Mouse (Mus musculus) mouse embryonic stem cell (cell line): Measurements from ENCODE around the gene Sys1.

Experiments
- in situ Hi-C, 2 experiments: fragments of 300-500 bp; cut with MboI; formaldehyde crosslinking; loops; 1 replicate in 1 of 2; 3 replicates in 1 of 2; pipeline ENCODE4 v1.14.3; 2019 to 2020; ENCODE audit warnings: low sequenced_read_pairs in 2 of 2, low pct_unique_long_range_greater_than_20kb in 1 of 2, mixed read lengths in 1 of 2; ENCODE audit not compliant: unreplicated experiment in 1 of 2

Sys1 gene

DNA sequence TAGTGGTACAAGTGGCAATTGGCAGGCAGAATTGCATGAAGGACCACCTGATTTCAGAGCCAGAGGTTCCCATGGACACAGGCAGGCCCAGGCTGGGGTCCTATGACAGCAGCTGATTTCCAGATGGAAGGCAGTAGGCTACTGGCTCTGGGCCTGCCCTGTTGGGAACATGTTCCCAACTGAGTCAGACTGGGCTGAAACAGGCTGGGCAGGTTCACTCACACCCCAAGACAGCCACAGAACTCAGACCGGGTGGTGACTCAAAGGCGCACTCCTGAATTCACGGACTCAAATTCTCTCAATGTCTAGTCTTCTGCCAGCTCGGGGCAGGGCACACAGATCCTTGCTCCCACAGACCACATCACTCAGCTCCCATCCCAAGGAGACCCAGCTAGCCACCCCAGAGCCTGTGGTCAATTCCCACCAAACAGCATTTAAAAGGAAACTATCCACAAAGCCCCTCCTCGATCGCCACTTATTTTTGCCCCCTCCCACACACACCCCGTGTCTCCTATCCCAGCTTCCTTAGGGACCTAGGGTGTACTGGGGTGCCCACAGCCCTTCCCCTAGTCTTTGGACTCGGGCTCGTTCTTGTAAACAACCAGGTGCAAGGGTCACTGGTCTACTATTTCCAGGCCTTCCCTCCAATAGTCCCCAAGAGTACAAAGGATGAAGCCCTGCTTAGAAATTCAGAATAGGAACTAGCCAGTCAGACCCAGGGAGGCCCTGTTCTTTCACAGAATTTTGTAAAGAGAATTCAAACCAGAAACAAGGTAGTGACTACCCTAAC, 24.9 kb upstream of the Sys1 start:
- in situ Hi-C loops = no loop called here

DNA sequence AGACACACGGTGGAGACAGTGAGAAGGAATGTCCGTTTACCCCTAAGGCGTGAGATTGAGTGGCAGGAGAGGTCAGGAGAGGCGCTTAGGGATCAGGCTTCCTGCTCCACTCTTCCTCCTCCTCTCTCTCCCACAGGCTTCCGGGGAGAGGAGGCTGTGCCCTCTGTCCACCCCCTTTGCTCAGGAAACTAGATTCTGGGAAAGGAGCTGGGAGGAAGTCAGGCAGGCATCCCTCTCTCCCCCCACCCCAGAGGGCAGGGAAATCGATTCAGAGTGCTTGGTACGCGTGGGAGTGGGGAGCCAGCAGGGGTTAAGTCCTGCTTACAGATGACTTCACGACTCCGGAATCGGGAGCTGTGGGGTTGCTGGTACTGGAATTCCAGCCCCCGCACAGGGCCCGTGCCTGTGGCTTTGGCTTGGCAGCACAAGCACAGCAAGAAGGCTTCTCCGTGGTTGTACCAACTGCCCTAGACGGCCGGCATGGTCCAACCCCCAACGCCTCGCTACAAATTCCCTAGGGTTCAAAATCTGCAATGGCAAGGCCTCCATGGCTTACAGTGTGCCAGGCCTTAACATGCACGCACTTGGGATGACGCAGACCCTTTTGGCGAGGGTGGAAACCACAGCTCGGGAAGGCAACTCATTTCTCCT, 24.1 kb upstream of the Sys1 start:
- in situ Hi-C loops = no loop called here

DNA sequence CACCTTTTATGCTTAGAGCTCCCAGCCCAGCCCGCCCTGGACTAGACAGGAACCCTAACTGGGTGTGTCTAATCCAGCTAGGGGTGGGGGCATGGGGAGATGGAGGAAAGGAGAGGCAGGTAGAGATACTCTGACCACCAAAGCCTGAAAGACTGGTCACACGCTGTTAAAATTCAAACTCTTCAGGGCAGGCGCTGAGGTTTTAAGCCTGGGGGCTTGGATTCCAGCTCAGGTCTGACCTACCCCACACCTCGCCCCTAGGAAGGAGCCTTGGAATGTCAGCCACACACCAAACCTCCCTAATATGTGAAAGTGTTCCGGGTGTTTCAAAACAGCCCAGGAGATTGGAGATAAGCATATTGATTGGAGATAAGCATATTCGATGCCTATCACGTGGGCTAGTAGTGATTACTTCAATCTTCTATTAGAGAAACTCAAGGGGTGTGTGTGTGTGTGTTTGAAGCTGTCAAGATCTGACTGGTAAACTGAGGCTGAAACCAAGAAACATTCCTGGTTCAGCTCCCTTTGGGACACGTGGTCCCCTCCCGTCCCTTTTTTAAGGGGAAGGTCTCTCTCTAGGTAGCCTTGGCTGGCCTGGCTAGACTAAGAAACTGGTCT, 23.4 kb upstream of the Sys1 start:
- in situ Hi-C loops = no loop called here

DNA sequence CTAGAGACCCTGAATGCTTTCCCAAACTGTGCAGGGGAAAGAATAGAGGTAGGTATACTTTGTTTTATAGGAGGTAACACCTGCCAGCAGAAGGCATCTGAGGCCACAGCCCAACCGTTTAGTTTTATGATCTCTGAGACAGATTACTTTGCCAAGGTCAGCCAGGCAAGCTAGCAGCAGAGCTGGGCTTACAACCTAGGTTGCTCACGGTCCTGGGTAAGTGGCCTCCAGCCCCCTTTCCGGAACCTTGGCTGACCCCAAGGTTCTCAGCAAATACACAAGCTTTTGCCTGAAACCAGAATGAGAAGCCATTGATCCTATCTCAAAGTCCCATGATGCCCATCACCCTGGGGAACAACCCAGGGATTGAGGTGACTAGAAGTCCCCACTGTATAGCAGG, 22.1 kb upstream of the Sys1 start:
- in situ Hi-C loops = no loop called here

DNA sequence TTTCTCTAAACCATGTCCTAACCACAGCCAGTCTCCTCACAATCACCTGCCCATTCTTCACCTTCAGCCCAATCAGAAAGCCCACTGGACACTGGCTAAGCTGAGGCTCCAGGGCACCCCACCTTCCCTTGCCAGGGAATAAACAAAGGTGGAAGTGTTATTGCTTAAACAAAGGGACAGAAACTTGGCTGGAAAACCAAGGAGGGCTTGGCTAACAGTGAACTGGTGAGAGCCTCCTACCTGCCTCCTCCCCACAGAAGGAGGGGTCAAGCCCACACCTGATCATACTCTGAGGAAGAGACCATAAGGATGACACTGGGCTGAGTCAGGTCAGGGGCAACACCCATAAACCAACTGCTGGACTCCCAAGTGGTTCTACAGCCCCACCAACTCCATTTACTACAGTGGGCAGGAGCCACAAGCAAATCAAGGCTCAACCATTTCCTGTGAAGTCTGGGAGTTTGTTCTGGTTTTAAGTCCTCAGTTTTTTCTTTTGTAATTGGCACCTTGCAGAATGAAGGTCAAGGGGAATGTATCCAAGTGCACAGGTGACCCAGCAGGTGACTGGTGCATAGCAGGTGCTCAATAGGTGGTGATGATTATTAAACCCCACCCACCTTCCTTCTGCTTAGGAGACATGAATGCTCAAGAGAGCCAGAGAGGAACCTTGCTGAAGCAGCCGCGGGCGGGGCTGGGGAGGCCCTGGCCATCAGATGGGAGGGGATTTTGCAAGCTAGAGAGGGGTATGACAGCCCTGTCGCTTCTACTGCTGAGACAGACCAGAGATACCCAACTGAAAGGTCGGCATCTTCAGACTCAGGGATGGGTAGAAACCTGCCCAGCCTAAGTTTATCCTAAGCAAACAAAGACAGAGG, 21.3 kb upstream of the Sys1 start:
- in situ Hi-C loops = no loop called here

DNA sequence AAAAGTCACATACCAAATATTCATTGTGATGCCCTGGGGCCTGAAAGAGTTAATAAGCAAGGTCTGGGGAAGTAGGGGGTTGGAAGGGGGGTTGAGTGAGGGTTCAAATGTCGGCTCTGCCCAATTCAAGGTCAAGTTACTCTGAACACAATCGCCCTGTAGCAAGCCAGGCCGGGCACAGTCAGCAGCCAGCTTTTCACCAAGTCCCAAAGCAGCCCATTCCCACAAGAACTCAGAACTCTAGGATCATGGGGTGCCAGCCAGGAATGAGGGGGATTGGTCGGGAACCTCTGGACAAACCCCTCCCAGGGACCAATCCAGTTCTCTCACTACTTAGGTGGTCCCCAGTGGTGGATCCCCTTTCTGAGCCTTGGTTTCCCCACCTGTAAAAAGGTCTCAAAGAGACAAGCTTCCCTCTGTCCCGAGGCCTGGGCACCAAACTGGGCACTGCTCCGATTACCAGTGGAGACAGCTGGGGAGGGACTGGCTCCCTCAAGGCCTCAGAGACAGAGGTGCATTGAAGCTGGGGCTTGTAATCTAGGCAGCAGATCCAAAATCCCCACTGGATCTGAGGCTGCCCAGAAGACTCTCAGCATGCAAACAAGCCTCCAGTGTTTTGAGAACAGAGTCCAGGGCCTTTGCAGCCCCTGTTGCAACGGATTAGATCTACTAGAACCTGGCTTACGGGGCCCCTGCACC, 20.4 kb upstream of the Sys1 start:
- in situ Hi-C loops = no loop called here

DNA sequence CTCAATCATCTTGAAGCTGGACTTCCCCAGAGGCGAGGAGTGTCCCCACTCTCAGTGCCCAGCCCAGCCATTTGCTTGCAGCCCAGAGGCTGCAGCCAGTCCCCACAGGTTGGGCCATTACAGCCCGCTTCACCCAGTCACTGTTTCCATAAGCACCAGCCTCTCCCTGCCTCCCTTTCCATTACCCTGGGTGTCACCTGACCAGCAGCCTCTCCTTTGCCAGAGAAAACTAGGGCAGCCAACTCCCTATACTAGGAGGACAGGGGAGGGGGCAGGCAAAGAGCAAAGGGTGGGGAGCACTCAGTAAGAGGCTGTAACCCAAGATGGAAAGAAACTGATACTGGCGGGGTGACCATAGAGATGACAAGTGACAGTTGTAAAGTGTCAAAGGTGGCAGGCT, 19.8 kb upstream of the Sys1 start:
- in situ Hi-C loops = no loop called here

DNA sequence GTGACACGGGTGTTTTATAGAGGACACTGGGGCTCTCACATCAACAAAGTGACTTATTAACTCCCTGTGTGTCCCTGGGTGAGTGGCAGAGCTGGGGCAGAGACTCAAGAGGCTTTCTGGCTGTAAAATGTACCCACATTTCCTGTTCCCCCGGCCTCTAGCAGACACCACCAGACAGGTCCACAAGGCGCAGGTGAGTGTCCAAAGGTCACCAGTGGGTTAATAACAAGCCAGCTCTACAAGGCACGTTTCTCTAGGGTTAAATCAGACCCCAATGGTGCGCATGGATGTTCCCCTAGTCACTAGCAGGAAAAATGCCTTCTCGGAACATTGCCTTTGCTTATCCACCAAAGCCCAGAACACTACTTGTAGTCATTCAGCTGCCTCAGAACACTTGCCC, 19.1 kb upstream of the Sys1 start:
- in situ Hi-C loops = no loop called here

DNA sequence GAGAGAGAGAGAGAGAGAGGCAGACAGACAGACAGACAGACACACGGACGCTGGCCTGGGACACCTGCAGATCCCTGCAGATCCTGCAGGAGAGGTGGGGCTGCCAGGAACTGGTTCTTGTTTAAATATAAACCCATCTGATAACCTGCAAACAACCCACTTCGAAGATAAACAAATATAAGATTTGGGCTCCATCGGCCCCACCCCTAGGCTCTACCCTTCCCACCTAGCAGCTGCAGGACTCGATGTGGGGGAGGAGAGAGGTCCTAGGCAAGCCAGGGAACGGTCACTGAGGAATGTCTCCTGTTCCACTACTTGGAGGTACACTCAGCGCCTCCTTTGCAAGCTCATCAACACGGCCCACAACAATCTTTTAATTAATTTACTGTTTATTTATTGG, 18.5 kb upstream of the Sys1 start:
- in situ Hi-C loops = no loop called here

DNA sequence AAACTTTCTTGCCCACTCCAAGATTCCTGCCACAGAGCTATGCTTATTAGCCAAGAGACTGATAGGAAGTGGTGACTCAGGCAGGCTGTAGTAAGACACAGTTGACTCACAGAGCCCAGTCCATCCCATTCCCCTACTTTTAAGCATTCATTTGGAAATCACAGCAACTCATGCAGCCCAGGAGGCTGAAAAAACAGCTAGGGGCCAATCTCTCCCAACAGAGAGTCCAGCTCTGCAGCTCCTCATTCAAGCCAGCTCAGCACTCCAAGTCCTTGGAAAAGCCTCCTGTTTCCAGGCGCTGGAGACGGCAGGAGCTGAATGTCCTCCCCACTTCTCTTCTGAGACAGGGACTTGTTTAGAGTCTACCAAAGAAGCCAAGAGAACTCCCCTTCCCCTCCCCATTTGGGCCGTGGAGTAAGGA, 17.8 kb upstream of the Sys1 start:
- in situ Hi-C loops = no loop called here

DNA sequence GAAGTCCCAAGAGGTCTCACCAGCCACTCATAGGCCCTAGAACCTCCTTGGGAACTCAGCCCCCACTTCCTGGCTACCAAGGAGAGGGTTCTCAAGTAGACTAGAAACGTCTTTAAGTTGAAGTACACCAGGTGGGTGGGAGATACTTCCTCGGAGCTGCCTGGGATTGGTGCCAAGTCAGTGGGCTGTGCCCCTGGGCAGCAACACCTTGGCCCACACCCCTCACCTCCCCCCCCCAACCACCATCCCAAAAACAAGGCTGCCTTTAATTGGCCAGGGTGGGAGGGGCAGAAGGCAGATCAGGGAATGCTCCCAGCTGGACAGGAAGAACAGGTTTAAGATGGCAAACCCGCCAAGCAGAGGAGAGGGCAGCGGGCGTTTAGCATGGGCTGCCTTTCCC, 16.4 kb upstream of the Sys1 start:
- in situ Hi-C loops = no loop called here

DNA sequence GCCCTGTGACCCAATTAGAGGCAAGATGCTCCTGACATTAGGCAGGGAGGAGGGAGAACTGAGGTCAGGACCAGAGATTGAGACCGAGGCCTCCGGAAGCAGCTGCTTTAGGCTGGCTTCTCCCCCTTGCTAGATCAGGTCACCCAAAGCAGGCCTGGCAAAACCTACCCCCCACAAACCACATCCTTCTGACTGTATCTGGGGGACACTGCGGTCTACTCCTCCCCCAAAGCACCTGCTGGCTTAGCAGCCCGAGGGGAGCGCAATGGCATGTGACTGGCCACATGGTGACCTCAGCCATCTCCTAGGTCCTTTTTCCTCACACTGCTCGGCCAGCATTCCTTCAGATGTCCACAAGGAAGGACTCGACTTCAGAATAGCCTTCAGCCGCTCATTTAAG, 15.6 kb upstream of the Sys1 start:
- in situ Hi-C loops = no loop called here

DNA sequence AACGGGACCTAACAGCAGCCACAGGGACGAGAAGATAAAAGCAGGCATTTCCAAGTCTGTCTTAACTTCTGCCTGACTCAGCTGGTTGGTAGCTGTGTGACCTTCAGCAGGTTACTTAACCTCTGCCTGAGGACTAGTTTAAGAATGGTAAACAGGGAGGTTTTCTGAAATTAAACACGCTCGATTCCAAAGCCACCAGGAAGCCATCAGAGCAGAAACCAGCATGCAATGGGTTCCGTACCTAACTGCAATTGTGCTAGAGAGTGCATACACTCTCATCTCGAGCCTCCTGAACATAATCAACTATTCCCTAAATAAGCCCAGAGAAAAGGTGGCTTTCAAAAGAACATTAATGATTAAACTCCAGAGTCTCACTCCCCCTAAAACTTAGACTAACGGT, 15.0 kb upstream of the Sys1 start:
- in situ Hi-C loops = no loop called here

DNA sequence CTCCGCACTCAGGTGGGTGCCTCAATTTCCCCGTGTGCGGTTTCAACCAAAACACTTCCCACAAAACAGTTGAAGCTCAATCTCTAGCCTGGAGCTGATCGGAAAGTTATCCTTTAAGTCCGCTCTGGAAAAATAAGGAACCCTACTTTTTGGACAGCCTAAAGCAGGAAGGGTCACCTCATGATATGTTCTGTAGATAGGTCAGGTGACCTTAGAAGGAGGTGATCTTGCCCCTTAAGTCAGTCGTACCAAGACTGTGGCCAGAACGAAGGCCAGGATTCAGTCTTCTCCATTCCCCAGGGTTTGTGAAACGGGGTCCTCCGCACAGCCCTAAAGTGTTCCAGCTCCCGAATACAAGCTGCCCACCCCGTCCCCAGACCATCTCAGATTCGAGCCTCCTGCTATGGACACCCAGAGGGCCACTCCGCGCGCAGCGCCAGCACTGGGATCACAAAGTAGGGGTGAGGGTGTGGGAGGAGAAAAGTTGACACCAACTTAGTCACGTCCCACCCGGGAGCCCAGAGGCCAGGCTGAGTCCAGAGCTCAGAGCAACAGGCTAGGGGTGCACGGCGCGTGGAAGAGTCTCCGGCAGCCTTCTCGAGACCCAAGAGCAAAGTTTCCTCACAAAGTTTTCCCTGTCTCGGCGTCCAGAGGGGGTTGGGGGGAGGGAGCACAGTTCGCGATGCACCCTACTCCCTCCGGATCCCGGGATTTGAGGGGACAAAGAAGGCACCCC, 14.3 kb upstream of the Sys1 start:
- in situ Hi-C loops = no loop called here

DNA sequence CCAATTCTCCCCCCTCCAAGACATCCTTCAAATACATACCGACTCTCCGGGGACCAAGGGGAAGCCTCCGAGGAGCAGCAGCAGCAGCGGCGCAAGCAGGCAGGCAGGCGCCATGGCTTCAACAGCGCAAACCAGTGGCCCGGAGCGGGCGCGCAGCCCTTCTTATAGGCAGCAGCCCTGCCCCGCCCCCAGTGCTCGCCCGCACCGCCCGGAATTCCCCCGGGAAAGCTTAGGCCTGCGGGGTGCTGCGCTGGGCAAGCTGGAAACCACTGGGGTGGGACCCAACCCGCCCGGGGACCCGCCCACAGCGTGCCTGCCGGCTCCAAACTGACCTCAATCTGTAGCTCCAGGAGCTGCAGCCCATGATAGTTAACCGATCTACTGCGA, 13.7 kb upstream of the Sys1 start:
- in situ Hi-C loops = no loop called here

DNA sequence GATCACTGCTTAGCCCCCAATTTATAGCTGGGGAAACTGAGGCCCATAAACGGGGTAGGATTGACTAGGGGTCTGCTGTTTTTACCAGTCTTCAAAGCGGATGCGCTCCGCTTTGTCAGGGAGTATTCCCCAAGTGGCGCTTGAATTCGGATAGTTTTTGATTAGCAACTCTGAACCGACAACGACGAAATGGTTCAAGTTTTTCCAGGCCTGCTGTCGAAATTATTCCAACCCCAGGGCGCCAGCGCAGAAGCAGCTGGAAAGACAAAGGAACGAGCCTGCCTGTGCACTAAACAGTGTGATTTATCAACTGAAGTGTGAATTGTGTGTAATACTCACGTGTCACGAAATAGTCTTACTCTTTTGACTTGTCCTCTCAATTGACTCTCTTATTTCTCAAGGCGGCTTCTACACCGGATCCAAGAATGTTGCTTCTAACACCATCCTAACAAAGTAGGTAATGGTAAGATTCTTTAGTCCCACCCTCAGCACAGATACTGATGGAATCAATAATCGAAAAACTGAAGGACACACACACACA, 13.2 kb upstream of the Sys1 start, which contains the start of gene Sdc4:
Gene Sdc4, minus strand, starts transcription at position 428 of the 541 bp plus-strand sequence.
- in situ Hi-C loops = no loop called here

DNA sequence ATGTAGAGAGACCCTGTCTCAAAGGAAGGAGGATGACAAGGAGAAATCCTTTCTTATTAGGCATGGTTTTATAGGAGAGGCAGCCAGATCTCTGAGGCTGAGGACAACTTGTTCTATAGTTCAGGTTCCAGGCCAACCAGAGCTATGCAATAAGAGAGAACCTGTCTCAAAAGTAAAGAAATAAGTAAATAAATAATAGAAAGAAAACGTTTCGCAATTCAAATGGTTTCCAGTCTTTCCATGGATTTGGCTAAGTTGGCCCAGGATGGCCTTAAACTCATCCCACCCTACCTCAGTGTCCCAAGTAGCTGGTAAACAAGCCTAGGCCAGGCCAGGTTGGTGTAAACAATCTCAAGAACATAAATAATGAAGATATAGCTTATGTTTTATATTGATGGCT, 12.1 kb upstream of the Sys1 start:
- in situ Hi-C loops = no loop called here
